Mouse (Mus musculus) R1 (cell line): ENCODE measurements around the gene Trpm6.

Experiments
- DNase-seq: peaks from one replicate; pipeline ENCODE4 v3.0.0-alpha.2; 2018; ENCODE audit warnings: low read depth, low spot score

Trpm6 gene

DNA sequence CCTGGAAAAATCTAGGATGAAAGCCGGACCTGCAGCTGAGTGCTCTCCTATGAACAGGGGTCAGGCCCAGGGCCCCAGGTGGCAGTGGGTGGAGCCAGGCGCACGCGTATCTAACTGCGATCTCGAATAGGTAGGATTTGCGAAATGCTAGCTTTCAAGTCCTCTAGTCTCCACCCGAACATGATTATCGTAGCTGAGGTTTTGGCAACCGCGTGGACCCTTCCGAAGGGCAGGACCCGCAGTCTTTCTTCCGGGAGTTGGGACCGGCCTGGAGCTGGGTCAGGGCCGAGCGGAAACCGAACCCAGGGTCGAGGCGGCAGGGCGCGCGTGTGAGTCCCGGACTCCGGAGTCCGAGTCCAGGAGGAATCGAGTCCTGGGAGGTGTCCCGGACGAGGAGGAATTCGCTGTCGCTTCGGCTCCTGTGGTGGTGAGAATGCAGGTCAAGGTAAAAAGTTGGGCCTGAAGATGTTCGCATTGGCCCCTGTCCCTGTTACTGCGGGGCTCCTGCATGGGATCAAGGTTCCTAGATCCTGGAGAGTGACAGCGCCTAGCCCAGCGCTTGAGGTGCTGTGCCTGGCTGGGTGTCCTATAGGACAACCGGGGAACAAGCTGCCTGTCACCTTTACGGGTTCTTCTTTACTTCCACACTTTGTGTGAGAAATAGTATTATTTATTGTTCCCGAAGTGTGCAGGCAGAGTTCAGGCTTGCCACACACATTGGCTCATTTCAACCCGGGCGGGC lies at the start of gene Trpm6:
TSS of gene Trpm6 (plus strand) at position 386 of the 742 bp plus-strand sequence.
- DNase-seq, result peak; percentile 36

DNA sequence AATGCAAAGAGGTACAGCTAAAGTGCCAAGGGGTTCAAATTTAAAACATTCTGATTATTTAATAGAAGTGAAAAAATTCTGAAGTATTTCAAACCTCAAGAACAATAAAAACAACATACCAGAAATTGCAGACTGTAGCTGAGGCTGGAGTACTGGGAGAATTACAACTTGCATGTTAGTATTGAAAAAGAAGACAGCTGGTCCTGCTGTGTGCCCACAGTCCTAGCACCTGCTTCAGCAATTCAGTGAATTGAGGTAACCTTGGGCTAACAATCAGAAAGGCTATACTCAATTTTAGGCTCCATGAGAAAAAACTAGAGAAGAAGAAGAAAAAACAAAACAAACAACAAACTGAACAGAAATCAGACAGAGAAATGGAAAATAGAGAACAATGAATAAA lies 41.7 kb upstream of the Trpm6 start:
- no peak for DNase-seq

DNA sequence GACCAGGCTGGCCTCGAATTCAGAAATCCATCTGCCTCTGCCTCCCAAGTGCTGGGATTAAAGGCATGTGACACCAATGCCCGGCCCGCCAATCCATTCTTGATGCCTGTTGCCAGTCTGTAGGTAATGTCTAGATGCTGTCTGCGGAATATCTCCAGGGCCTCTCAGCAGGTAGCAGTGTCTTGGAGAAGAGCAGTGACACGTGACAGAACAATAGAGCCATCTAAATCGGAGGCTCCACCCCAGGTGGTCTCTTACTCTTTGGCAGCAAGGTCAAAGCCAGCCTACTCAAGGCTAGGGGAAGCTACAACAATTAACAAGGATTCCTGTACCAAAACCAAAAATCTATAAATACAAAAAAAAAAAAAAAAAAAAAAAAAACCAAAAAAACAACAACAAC lies 38.9 kb upstream of the Trpm6 start:
- peak; percentile 94 for DNase-seq

DNA sequence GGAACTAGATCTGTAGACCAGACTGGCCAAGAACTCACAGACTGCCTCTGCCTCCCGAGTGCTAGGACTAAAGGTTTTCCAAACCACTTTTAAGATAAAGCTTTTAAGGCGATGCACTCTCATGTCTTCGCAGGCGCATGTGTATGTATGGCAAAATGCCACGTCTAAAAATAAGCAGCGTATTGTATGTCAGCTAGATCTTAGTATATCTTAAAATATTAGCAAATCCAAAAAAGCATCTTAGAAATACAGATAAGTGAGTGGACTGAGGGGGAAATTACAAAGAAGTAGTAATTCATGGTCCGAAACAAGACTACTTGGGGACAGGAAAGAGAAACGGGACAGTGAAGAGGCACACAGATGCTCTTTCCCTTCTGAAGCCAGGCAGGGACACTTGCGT lies 38.2 kb upstream of the Trpm6 start:
- no peak for DNase-seq

DNA sequence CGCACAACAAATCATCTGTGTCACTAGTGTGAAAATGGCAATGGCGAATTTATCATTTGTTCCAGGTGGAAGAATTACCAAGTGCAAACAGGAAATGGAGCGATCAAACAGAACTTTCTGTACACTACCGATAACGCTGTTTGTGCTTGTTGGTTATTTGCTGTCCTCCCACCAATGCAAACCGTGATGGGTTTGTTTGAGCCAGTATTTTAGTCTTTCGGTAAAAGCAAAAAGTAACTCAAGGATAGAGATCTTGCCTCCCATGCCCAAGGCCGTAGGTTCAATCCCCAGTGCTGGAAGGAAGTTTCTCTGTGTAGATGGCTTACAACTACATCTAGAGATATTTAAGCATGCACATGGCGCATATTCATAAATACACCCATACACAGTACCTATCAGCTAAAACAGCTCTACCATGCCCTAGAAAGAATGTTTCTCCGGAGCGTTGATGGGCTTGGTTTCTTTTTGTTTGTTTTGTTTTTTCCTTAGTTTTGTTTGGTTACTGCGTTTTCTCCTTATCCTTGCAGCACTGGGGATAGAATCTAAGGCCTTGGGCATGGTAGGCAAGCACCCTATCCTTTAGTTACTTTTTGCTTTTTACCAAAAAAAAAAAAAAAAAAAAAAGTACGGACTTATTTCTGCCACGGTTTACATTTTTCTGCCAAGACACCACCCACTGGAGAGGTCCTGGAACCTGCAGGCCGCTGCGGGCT lies 37.5 kb upstream of the Trpm6 start:
- DNase-seq, result no peak

DNA sequence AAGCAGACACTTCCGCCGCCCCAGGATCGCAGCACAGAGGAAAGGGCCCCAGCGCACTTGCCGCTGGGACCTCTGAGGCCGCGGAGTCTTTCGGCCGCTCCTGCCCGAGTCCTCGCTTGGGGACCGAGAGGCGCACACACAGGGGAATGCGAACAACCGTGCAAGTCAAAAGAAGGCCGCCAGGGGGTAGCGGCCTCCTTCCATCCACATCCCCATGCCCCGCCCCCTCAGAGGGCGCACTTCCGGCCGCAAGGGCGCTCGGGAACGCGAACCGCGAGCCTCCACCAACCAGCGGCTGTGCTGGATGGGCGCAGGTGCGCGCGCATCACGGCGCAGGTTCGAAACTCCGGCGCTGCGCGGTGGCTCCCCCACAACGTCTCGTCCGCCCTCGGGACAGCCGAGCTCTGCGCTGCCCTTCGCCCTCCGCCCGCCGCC lies 36.9 kb upstream of the Trpm6 start, which contains the start of gene D030056L22Rik:
TSS of gene D030056L22Rik (plus strand) at position 328 of the 435 bp plus-strand sequence.
- peak; percentile 98 for DNase-seq

DNA sequence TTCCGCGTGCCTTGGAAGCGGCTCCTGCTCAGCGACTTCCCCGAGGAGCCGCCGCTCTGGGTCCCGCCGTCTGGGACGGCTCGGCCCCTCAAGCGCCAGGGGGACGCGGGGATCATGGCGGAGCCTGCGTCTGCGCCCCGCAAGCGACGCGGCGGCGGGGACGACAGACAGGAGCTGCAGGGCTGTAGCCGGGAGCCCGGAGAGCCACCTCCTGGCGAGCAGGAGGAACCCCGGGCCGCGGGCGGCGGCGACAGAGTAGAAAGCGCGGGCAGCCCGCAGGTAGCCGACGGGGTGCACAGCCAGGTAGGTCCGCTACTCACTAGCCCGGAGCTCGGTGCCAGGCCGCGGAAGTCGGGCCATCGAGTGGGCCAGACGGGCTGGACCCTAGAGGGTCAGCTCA lies 36.4 kb upstream of the Trpm6 start:
- peak; percentile 32 for DNase-seq

DNA sequence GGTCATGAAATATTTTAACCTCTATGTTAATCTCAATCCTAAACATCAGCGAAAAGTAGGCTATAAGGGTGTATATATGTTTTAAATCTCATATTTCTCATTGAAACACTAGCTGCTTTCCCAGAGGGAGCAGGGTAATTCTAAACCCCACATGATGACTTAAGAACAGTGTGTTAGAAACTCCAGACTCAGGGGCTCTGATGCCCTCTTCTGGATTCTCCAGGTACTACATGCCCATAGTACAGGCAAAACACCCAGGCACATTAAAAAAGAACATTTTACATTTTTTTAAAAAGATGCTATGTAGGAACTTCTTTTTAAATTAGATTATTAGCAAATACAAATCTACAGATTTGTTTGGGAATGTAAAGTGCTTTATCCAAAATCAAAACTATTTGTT lies 33.4 kb upstream of the Trpm6 start:
- peak; percentile 75 for DNase-seq

DNA sequence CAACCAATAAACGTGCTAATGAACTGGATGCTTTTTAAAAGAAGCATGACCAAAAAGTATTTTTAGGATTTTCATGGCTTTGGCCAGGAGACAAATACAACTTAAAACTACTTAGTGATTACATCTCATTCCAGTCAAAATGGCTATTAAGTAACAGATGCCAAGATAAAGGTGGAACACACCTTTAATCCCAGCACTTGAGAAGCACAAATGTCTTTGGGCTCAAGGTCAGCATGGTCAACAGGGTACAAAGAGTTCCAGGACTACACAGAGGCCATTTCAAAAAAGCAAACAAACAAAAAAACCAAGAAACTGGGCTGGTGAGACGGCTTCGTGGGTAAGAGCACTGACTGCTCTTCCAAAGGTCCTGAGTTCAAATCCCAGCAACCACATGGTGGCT lies 29.4 kb upstream of the Trpm6 start:
- DNase-seq, result peak; percentile 34

DNA sequence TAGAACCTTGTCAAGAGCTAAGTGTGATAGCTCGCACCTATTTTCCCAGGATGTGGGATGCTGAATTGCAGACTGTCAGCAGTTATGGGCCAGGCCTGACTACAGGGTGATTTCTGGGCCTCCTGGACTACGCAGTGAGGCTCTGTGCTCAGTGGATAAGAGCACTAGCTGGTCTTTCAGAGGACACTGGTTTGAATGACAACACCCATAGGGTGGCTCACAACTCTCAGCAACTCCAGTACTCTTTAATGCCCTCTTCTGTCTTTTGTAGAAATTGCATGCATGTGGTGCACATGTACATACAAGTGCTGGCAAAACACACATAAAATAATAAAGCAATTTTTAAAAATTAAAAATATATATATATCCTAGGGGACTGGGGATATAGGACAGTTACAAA lies 24.6 kb upstream of the Trpm6 start:
- no peak for DNase-seq

DNA sequence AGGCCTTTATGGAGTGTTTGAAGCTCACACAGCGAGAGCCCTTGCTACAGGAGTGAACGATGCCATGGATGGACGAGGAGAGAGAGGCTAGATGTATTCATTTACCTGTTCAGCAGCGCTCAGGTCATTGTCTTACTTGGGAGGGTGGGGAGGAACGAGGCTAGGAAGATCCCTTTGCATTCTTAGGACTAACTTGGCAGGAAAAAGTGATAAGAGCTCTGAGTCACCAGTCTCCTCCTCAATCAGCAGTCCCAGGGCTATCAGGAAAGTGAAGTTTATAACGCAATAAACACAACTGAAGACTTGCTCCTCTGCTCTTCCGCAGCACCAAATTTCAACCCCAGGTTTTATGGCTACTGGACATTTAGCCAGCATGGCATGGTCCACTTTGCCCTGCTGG lies 19.5 kb upstream of the Trpm6 start:
- DNase-seq, result no peak

DNA sequence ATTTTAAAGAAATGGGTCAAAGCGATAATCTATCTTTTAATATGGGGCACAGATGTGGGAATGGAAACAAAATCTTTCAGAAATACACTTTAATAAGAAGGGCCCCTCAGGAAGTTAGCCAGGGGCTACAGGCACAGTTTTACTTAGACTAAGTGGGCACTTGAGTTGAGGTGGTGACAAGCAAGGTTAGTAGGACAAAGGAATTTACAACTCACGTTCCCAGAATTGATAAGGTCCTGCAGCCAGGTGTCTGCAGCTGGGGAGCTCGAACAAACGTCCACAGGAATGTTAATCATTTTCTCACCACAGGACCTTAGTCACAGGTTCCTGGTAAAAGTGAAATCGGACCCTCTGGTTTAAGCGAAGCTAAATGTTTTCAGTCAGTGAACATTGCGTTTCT lies 18.7 kb upstream of the Trpm6 start:
- peak; percentile 32 for DNase-seq

DNA sequence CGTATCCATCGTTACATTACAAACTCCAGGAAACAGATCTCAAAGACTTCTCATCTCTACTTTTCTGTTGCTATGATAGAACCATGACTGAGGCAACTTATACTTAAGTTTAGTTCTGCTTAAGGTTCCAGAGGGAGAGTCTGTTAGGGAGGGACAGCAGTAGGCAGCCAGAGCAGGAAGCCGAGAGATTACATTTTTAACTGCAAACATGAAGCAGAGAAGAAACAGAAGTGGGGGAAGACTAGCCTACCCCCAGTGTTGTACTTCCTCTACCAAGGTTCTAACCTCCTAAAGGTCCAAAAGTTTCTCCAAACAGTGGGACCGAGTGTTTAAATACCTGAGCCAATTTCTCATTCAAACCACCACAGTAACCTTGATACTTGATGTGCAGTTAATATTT lies 13.9 kb upstream of the Trpm6 start:
- DNase-seq, result no peak

DNA sequence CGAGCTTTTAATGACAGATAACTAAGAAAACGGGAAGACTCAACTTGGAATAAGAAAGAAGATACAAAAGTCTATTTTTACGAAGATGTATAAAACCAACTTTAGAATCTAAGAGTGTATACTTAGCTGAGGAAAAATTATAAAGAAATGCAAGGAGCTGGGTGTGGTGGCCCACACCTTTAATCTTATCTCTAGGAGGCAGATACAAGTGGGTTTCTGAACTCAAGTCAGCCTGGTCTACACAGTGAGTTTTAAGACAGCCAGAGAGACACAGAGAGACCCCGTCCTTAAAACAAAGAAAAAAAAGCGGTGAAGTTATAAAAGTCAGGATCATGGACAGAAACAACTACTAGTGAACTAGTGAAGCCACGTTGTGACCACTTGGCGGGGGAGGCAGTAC lies 10.6 kb upstream of the Trpm6 start:
- no peak for DNase-seq

DNA sequence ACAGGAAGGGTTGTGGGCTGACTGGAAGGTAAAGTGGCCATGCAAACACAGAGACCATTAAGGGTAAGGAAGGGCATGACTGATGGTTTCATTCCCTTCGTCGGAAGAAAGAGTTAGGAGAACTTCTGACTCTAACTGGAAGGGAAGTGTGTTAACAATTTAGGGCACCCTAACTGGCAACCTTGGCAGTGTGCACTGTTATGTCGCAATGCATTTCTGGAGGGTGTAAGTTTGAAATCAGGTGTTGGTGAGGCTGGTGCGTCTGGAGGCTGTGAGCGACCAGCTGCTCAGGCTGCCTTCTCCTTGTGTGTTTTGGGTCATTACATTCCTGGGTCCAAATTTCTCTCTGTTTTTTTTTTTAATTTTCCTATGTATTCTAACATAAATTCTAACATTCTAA lies 5.8 kb upstream of the Trpm6 start:
- DNase-seq, result no peak

DNA sequence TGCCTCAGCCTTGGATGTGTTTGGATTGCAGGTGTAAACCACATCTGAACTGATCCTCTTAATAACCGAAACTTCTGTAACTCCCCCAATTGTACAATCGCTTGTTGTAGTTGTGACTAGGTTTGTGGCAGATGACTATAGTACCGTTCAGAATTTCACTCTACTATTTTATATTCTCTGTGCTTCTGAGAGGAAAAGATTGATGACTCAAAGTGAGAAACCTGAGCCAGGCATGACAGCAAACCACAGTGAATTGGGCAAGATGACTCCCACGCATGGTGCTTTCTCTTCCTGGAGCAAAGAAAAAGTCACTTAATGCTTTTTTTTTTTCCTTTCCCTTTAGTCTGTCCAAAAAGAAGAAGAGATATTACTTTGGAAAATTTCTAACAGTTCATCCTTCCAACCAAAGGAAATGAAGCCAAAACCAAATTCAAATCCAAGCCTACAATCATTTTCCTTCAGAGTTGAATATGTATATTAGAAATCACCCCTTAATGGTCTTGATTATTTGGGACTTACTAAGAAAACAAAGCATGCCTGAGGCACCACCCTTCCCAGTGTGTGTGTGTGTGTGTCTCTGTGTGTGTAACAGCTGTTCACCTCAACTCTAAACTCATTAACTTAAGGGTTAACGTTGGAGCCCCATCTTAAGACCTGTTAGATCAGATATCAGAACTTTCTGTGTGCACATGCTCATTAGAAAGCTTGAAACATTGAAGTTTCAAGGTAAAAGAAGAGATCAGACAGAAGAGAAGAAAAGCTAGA lies 3.0 kb upstream of the Trpm6 start:
- no peak for DNase-seq

DNA sequence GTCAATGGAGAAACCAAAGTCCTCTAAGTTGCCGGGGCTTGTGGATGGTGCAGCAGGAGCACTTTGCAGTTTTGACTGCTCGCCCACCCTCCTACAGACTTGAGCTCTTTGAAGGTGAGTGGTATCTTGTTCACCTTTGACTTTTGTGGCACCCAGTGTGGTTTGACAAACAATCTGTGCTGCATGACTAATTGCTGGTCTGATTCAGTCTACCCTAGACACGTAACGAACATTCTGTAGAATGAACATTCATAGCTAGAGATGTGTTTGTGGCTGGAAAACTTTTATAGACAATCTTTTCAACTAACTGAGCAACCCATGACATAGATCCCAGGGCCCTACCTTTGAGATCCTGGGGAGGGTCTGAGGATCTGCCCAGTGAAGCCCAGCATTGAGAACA lies 2.4 kb upstream of the Trpm6 start:
- no peak for DNase-seq

DNA sequence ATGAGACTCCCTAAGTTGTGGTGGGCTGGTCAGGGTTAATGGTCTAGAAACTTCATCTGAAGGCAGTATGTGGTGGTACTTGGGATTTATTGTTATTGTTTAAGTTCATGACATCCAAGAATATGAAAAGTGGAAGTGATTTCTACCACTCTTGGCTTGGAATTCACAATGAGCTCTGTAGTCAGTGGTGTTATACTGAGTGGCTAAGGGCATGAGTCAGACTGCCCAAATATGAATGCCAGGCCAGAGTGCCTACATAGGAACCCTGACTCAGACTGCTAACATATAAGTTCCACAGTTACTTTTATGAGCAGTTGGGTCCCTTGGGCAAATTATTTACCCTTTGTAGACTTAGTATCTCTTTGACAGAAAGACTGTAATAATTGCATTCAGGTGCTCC lies 7.4 kb downstream of the Trpm6 start:
- DNase-seq, result no peak

DNA sequence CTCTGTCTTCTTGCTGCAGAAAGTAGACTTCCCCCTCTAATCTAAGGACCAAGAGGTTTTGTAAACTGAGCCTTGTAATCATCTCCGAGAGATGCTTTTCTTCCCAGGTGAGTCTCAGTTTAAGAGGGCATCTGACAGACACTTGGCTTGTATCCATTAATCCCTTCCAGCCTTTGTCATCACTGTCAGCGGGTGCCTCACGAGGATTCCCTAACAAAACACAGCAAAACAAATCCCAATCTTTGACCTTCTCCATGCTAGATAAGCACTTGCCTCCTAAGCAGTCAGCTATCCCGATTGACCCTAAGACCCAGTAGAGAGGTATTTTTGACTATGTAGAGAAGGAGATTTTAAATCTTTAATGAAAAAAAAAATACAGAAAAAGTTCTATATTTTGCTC lies 7.9 kb downstream of the Trpm6 start:
- no peak for DNase-seq

DNA sequence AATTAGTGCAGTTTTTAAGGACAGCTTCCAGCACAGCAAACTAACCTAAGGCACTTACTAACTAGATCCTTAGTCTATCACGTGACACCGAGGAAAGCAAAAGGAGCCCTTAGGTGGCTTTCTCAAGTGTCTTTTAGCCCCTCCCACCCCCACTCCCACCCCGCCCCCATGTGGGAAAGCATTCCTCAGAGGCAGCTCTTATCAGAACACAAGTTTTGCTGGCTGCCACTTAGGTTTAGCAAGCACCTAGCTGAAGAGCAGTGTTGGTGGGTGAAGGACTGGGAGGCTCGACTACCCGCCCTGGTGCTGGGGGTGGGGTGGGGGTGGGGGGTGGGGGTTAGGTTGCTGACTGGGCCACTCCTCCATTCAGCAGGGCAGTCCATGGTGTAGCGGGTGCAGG lies 8.5 kb downstream of the Trpm6 start:
- DNase-seq, result peak; percentile 57

DNA sequence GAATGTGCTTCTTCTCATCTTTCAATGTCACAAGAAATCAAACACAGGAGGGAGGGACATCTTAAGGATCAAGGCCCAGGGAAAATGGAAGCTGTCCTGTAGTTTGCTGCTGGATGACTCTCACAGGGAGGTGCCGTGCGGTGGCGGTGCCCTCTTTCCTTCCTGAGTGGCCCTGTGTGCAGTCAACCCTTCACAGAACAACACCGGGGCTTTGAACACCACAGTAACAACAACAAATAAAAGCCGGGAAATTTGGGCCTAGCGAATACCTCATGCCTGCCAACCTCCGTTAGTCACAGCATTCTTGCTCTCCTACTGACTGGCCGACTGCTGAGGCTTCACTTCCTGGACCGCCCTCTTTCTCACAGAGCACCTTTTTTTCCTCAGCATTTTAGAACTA lies 9.1 kb downstream of the Trpm6 start:
- DNase-seq, result peak; percentile 18

DNA sequence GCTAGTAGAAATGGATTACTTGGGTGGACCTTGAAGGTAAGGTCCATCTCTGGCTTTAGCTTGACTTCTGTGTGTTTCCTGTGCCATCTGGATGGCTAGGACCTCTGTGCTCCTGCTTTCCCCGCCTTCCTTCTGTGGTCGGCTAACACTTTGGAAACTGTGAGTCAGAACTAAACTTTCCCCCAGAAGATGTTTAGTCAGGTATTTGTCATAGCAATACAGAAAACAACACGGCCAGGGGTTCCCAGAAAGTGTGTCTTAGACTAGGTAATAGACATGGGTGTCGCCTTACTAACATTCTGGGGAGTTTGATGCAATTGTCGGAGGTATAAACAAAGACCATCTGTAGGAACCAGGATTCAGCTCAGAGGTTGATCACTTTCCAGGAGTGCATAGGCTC lies 16.6 kb downstream of the Trpm6 start:
- no peak for DNase-seq

DNA sequence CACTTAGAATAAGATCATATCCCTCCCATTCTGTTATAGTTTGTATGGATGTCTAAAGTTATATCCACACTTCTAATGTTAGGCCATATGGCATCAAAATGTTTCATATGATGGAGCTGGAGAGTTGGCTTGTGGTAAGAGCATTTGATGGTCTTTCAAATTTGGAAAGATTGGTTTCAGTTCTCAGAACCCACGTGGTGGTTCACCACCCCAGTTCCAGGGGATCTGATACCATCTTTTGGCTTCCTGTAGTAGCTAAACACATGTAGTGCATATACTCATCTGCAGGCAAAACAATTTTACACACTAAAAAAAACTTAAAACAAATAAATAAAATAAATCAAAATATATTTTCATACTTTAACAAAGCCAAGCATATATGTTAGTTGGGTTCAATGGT lies 21.3 kb downstream of the Trpm6 start:
- DNase-seq, result no peak
